Mouse (Mus musculus) lung, embryonic 14.5 days (tissue): ENCODE data around the gene Ralgapb. TPM values are rescaled to one million over a fixed set of nuclear protein-coding genes. Genes with fewer than 3 reads are reported as not detected.

ENCODE experiments used
- ATAC-seq: fragments of 200-750 bp; cut with Nextera tagmentation; 2 replicates; pipeline ENCODE4 v1.8.0; 2017; ENCODE audit warnings: mild to moderate bottlenecking, moderate TSS enrichment, moderate library complexity; ENCODE audit not compliant: insufficient read depth
- DNase-seq: peaks from one replicate; pipeline ENCODE4 v3.0.0-alpha.2; 2015
- H3K27ac ChIP-seq: fragments of 300-500 bp; sonication (generic); 2 replicates; pipeline ENCODE4 v1.5.1; 2014; ENCODE audit warnings: low read depth, mild to moderate bottlenecking, moderate library complexity
- H3K27me3 ChIP-seq: fragments of 300-500 bp; sonication (generic); 2 replicates; pipeline ENCODE4 v1.6.1; 2014; ENCODE audit warnings: low read length, control low read depth; ENCODE audit not compliant: insufficient read depth
- H3K36me3 ChIP-seq: fragments of 300-500 bp; sonication (generic); 2 replicates; pipeline ENCODE4 v1.6.1; 2014; ENCODE audit warnings: control low read depth; ENCODE audit not compliant: insufficient read depth
- H3K4me1 ChIP-seq: fragments of 300-500 bp; sonication (generic); 2 replicates; pipeline ENCODE4 v1.6.1; 2014; ENCODE audit warnings: antibody characterized with exemption, control low read depth; ENCODE audit not compliant: insufficient read depth
- H3K4me2 ChIP-seq: fragments of 300-500 bp; sonication (generic); 2 replicates; pipeline ENCODE4 v1.6.1; 2014; ENCODE audit warnings: mild to moderate bottlenecking
- H3K4me3 ChIP-seq: fragments of 300-500 bp; sonication (generic); 2 replicates; pipeline ENCODE4 v1.5.1; 2014; ENCODE audit warnings: low read depth, low read length
- H3K9ac ChIP-seq: fragments of 300-500 bp; sonication (generic); 2 replicates; pipeline ENCODE4 v1.6.1; 2014
- H3K9me3 ChIP-seq: fragments of 300-500 bp; sonication (generic); 2 replicates; pipeline ENCODE4 v1.6.1; 2016; ENCODE audit warnings: low read depth, low read length, control low read depth
- CTCF ChIP-seq: IDR thresholded peaks from 2 replicates; pipeline ENCODE4 v1.5.1; 2016; ENCODE audit warnings: antibody characterized with exemption, low read depth
- WGBS: fragments of 180-500 bp; shearing (Covaris S2); extraction: QIAGEN DNeasy Blood & Tissue Kit; methylation state at CpG from one replicate; pipeline ENCODE4 v1.1.7; 2014; 5-methylcytosine and 5-hydroxymethylcytosine counted together
- polyA plus RNA-seq: library from polyadenylated mRNA; unstranded; fragments of >200 nt; fragmentation: Nextera tagmentation; extraction: Ambion mirVana; gene quantifications from 2 replicates; pipeline ENCODE4 v1.2.1, GENCODE M21; 2014

The Ralgapb gene
- polyA plus RNA-seq, 1 experiment from 2014 or later: 22.1 TPM

- Histone ChIP-seq H3K9ac (peak overlapping the region; percentile 37; the same call in 1 of the 2 replicates), H3K36me3 (no peaks in the 10 kb centered on the region), H3K4me3 (peak overlapping the region; percentile 87), H3K9me3 (no peaks in the 10 kb centered on the region), H3K4me1 (0 out of 2 replicates have a peak, but pooled peaks cover 4% of the 10 kb centered on the region), H3K4me2 (peak overlapping the region; percentile 64), H3K27ac (no peak overlapping the region), H3K27me3 (no peaks in the 10 kb centered on the region)
- WGBS: 17% methylated on average over 14 of the region's 14 CpGs
- no peak for DNase-seq
- TF ChIP-seq CTCF: no peak
- peak; percentile 39; the same call in 1 of the 2 replicates for ATAC-seq
Observed at GRCm38 (mm10) chr2:158408997-158409594, 552 bp upstream of the Ralgapb start.

DNA sequence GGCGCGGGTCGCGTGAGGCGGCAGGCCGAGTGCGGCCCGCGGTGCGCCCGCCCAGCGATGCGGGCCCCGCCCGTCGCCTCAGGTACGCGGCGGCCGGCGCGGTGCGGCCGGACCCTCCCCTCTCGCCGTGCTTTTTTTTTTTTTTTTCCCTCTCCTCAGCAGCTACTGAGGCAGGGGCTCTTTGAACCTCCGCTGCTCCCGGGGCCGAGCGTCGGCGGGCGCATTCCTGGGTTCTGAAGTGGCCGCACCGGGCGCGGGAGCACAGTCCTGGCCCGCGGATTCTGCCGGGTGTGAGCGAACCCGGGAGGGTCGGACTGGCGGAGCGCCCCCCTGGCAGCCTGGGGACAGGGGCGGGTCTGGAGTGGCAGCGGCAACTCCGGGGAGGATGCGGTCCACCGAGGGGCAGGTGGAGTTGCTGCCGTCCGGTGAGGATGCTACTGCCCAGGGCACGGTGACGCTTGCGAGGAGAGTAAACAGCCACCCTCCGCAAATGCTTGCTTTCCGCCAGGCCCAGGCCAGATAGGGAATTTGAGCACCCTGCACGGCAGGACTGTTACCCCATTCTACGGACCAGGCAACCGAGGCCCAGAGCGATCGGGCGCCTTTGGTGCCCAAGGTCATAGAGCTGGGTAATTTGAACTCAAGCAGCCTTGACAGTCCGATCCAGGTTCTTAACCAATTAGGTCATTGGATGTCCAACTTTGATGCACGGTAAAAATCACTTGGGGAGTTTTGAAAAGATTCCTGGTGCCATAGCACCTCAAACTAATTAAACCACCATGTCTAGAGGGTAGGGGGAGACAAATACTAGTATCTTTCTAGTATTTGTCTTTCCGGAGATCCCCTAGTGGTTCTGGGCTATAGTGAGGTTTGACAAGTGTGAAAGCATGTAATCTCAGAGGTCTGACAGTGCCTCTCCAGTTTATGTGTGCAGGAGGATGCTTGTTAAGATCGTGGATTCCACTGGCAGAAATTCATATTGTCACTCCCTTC, 670 bp downstream of the Ralgapb start:
- Histone ChIP-seq H3K4me2 (peak overlapping the region; percentile 94), H3K4me1 (0 out of 2 replicates have a peak, but pooled peaks cover 4% of the 10 kb centered on the region), H3K4me3 (peak overlapping the region; percentile 87), H3K9me3 (no peaks in the 10 kb centered on the region), H3K9ac (peak overlapping the region; percentile 83), H3K36me3 (no peaks in the 10 kb centered on the region), H3K27ac (peak overlapping the region; percentile 82), H3K27me3 (no peaks in the 10 kb centered on the region)
- WGBS: 1% methylated on average over 64 of the region's 67 CpGs
- no peak; the same call in none of the 2 replicates for ATAC-seq
- 0 out of 2 replicates have a peak, but pooled peaks have one; percentile 21 for TF ChIP-seq CTCF
- peak; percentile 47 for DNase-seq

DNA sequence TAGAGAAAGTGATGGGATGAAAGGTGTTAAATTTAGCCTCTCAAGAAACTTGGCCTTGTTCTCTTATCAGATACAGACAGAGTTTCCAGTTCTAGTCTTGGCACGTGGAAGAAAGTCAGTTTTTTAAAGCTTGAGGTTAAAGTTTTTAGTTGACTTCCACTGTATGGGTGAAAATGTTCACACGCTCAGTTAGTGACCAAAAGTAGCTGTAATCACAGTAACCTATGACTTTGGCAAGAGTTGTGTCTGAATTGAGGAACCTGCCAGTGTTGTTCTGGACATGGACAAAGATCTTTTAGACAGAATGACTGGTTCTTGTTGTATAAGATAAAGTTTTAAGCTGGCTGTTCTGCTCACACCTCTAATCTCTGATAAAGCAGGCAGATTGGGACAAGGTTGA, 3.6 kb downstream of the Ralgapb start:
- H3K4me2 ChIP-seq: no peak overlapping the region
- H3K9me3 ChIP-seq: no peaks in the 10 kb centered on the region
- TF ChIP-seq CTCF: no peak
- 0 out of 2 replicates have a peak, but pooled peaks cover 4% of the 10 kb centered on the region for H3K4me1 ChIP-seq
- 70% methylated on average over 2 of the region's 2 CpGs for WGBS
- H3K9ac ChIP-seq: no peak overlapping the region
- H3K4me3 ChIP-seq: no peak overlapping the region
- no peak for ATAC-seq
- no peaks in the 10 kb centered on the region for H3K27me3 ChIP-seq
- H3K27ac ChIP-seq: no peak overlapping the region
- no peak for DNase-seq
- no peaks in the 10 kb centered on the region for H3K36me3 ChIP-seq

DNA sequence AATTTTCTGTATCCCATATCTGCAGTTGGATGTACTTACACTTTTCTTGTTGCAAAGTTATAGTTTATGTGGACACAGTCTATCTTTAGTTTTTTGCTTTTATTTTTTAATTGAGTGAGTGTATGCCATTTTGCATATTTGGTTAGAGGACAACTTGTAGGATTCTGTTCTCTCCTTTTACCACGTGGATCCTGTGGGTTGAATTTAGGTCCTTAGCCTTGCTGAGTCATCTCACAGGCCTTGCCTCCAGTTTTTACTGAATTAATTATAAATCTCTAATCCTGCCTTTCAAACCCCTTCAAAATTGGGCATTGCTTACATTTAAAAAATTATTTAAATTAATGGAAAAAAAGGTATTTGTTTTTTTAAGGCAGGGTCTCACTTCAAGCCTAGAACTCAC, 6.2 kb downstream of the Ralgapb start:
- Histone ChIP-seq H3K27me3 (no peaks in the 10 kb centered on the region), H3K9me3 (no peaks in the 10 kb centered on the region), H3K36me3 (no peaks in the 10 kb centered on the region), H3K9ac (no peak overlapping the region), H3K4me1 (0 out of 2 replicates have a peak, but pooled peaks cover 4% of the 10 kb centered on the region), H3K4me3 (no peak overlapping the region), H3K4me2 (no peak overlapping the region), H3K27ac (no peak overlapping the region)
- ATAC-seq (no peak), DNase-seq (no peak)
- whole genome bisulfite sequencing: 74% methylated on average over 1 of the region's 1 CpGs
- TF ChIP-seq CTCF: no peak

GRCm38 (mm10) chr2:158418663-158419062, 9.0 kb downstream of the Ralgapb start:
- Histone ChIP-seq H3K27ac (no peak overlapping the region), H3K4me3 (no peak overlapping the region), H3K36me3 (peaks cover 24% of the 10 kb centered on the region), H3K9ac (no peak overlapping the region), H3K9me3 (no peaks in the 10 kb centered on the region), H3K27me3 (no peaks in the 10 kb centered on the region), H3K4me1 (no peaks in the 10 kb centered on the region), H3K4me2 (no peak overlapping the region)
- TF ChIP-seq CTCF: no peak
- 72% methylated on average over 1 of the region's 1 CpGs for WGBS
- DNase-seq: no peak
- ATAC-seq: no peak

- no peaks in the 10 kb centered on the region for H3K4me1 ChIP-seq
- DNase-seq (no peak), ATAC-seq (no peak)
- peaks cover 58% of the 10 kb centered on the region for H3K36me3 ChIP-seq
- 67% methylated on average over 1 of the region's 1 CpGs for WGBS
- H3K4me2 ChIP-seq: no peak overlapping the region
- no peak for TF ChIP-seq CTCF
- no peaks in the 10 kb centered on the region for H3K9me3 ChIP-seq
- no peak overlapping the region for H3K27ac ChIP-seq
- no peak overlapping the region for H3K4me3 ChIP-seq
- H3K27me3 ChIP-seq: no peaks in the 10 kb centered on the region
- H3K9ac ChIP-seq: no peak overlapping the region
Observed at GRCm38 (mm10) chr2:158445814-158446213, 36.2 kb downstream of the Ralgapb start.

DNA sequence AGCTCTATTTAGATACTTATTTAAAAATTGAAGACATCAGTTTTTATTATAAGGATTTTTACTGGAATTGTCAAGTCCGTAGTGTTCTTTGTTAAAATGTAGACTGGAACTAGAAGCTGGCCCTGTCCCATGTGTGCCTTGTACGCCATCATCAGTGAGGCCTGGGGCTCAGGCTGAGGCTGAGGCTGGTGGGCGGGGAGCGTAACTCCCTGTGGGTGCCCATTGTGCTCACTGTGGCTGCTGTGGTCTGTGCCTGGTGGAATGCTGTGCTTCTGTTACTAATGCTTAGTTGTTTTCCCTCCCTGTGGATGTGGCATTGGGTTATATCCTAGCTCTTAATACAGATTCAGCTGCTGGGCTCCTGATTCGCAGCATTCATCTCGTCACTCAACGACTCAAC, 40.2 kb downstream of the Ralgapb start:
- H3K27ac ChIP-seq: no peak overlapping the region
- no peak for DNase-seq
- 90% methylated on average over 7 of the region's 7 CpGs for WGBS
- TF ChIP-seq CTCF: no peak
- no peaks in the 10 kb centered on the region for H3K4me1 ChIP-seq
- H3K27me3 ChIP-seq: no peaks in the 10 kb centered on the region
- no peaks in the 10 kb centered on the region for H3K9me3 ChIP-seq
- H3K36me3 ChIP-seq: peaks cover 62% of the 10 kb centered on the region
- H3K4me3 ChIP-seq: no peak overlapping the region
- no peak for ATAC-seq
- H3K4me2 ChIP-seq: no peak overlapping the region
- H3K9ac ChIP-seq: no peak overlapping the region
